Mouse (Mus musculus): ENCODE measurements around the gene Rab9b.

Gene Rab9b

DNA sequence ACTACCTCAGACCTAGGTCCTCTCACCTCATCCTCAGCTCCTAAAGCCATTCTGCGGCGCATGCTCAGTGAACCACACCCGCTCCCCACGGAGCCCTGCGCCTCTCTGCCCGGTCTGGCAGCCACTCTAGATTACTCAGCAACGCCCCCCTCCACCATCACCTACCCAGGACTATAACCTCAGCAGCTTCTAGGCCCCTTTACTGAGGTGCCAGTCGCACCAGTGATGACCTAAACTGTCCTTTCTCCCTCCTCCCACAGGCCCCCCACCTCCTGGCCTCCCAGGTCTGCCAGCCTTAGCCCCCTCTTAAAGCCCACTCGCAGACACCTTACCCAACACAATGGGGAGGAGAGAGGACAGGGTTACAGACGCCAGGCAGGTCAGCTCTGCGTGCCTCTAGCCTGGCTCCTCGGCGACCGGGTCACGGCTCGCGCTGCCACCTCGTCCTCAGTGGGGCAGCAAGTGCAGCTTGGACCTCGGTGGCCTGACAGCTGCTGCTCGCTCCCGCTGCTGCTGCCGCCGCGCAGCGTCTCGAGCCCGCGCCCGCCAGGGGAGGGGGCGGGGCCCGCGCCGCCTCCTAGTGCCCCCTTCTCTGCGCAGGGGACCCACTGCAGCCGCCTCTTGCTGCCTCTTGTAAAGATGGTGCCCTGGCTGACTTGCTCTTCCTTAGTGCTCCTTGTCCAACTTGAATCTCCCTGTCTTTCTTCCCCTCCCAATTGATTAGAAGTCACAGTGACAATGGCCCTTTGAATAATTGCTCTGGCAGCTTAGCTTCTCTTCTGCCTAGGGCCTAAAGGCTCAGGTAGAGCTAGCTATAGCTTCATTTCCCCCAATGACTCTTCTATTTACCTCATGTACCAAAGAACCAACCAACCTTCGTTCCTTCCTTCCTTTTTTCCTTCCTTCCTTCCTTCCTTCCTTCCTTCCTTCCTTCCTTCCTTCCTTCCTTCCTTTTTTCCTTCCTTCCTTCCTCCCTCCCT is at the start of gene Rab9b:
Gene Rab9b (minus strand): TSS at position 695 of the 980 bp plus-strand sequence.
- peak; percentile 66 to 69 for DNase-seq

DNA sequence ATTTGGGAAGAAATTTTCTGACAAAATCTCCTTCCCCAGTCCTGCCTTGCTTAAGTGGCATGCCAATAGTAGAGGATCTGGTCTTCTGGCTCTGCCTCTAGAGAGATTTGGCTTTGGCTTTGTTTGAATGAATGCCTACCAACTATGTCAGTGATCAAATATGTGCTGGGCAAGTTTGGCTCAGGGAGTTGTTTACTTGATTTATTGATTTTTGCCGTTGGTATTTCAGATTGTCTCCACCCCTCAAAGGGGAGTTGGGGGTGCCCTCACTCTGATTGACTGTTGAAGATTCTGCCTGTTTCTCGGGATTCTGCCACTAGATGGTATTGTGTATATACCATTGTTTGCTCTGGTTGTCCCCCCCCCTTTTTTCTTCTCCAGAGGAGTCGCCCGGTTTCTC is 35.8 kb upstream of the Rab9b start:
- DNase-seq: no peak

DNA sequence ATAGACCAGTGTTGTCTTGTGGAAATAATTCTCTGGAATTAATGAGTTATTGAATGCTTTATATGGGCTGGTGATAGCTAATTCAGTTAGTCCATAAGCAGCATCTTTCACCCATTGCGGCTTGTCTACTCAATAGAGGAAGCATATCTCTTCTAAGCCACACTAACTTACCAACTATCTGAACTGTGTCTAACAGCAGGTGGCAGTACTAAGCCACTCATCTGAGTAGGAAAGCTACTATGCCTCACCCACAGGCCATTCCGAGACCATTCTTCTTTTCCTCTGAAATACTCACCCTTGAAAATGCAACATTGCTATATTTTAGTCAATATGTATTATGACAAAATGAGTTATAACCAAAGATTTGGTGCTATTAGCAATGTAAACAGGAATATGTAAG is 27.2 kb upstream of the Rab9b start:
- DNase-seq: no peak

DNA sequence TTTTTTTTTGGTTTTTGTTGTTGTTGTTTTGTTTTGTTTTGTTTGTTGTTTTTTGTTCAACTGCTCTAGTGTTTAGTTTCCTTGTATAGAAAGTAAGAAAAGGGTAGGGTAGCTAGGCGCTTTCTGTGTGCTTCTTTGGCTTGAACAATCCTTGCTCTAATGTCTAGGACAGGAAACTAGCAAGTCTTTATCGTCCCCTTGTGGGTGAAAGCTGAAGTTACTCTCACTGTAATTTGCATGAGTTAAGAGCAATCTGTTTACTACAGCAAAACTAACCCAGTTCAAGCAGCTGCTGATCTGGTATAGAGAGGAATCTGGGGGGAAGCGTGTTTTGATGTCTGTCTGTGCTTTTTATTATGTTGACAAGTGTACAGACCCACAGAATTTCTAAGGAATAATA is 18.3 kb downstream of the Rab9b start:
- DNase-seq: no peak

DNA sequence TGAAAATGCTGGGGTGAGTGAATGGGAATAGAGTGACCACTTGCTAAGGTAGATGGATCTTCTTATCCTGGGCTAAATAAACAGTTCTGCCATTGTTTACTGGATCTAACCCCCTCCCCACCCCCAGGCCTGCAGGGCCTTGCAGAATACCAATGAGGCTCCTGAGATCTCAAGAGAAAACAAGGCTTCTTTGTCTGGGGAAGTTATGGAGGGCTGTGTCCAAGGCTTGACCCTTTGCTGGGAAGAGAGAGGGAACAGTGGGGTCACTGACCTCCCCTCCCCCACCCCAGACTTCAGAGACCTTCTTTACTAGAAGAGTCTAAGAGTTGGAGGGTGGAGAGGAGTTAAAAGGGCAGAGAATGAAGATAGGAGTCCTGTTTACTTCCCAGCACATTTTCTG is 39.9 kb downstream of the Rab9b start:
- DNase-seq: no peak

DNA sequence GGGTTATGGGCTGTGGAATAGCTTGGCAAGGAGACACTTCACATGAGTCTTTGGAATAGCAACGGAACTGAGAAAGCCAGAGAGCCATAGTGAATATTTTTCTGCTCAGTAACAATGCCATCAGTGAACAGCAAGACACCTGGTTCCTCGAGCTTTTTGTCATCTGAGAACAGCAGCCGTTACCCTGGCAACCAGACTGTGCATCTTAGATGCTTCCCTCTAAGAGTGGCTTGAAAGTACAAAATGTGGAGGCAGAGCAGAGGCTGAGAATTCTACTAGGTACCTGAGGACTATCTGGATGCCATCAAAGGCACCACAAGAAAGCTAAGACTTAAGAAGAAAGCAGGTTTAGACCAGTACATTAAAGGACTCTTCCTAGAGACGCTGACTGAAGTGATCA is 43.5 kb downstream of the Rab9b start:
- DNase-seq: no peak

DNA sequence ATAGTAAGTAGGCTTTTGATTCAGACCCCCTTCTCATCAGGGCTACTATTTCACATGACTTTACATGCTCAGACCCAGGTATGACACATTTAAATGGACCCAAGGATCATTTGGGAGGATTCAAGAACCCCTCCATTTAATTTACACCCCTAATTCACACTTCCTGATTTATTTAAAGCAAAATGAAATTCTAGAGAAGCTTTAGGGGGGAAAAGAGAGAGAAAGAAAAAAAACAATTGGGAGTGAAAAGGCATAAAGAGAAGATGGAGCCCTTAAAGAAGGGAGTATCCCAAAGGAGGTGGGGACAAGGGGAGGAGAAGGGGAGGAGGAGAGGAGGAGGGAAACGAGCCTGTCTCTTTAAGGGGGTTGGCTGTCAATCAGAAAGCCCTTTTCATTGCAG is 46.2 kb downstream of the Rab9b start, which contains the start of gene Plp1:
Gene Plp1 (plus strand): TSS at position 301 of the 400 bp plus-strand sequence.
- DNase-seq: no peak

DNA sequence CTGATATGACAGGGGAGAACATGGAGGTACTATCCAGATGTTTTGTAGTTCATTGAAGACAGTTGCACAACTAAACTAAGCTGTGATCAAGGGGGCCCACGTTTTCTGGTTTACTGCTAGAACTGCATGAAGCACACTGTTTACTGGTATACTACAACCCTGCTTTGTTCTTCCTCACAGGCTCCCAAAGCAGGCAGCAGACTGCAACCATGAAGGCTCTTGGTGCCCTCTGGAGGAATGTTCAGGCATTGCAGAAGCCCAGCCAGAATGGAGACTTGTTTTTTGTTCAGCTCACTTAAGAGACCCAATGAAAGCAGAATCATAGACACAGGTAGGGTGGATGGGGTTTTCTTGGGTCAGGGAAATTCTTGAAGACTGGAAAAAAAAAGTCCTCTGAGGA is 48.3 kb downstream of the Rab9b start:
- peak; percentile 66 to 73 for DNase-seq

DNA sequence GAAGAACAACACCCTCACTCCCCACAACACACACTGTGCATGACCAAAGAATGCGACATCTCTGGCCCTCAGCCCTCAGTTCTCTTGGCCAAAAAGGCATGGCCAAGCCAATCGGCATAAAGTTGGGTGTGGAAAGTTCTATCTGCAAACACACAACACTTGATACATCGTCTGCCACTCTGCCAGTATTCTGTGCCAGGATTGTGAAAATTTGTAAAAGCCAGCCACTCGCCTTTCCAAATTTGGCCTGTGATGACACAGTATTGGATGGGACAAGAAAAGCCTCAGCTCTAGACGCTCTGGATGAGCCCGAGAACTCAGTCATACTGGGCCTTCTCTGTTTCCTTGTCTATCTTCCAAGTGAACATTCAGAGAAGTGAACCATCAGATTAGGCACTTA is 48.8 kb downstream of the Rab9b start:
- no peak for DNase-seq
